8 mouse cellular contexts compared by ENCODE assay signal in the genomic region with DNA sequence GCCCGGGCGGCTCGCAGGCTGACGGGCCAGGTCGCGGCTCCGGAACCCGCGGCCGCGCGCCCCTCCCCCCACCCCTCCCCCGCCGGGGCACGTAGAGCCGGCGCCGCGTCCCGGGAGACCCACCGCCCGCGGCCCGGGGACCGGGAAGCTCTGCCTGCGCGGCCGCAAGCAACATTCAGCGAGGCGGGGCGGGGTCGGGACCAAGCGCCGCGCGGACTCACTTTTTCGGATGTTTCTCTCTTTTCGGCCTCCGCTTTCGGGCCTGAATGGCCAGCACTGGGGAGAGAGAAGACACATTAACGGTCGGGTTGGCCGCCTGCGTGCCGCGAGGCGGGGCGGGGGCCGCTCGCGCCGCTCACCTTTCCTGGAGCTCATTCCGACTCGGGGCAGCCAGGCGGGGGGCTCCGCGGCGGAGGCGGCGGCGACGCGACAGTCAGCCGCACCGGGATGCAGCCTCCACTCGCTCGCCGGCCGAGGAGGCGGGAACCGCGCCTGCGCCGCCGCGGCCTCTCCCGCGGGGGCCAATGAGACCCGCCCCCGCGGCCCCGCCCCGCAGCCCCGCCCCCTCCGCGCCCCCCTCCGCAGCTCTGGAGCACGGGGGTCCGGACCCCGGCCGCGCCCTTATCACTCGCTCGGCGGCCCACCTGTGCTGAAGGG. TPM values are rescaled to one million over a fixed set of nuclear protein-coding genes. Genes with fewer than 3 reads are reported as not detected.
DNase-seq lines count a peak whose midpoint lies in the region; ATAC-seq and TF ChIP-seq lines count a peak whose summit lies in the region.

No protein-coding gene starts in this region.

- H3K4me1 ChIP-seq in hindbrain, embryonic 14.5 days (replicated peaks; ENCODE audit: control insufficient read depth, insufficient read depth, low read length) = peaks cover 7% of the 10 kb centered on the region; the same call in 1 of the 2 replicates

- no peaks in the 10 kb centered on the region for H3K27me3 ChIP-seq in hindbrain, embryonic 14.5 days (ENCODE audit: control insufficient read depth, insufficient read depth, low read length)

- no peaks in the 10 kb centered on the region for H3K9me3 ChIP-seq in hindbrain, embryonic 14.5 days (ENCODE audit: control insufficient read depth, low read length)

- peak; percentile 89 for ATAC-seq in hindbrain, embryonic 14.5 days (ENCODE audit: low FRiP score)
- ATAC-seq in erythroid progenitor cell, adult 5-6 weeks (replicated peaks; ENCODE audit: low FRiP score, poor library complexity, severe bottlenecking) = no peak

- intact Hi-C loops in left cerebral cortex, adult 2 months (cut with DNase I) = loop anchor here (1.0 to 2.0 kb wide), 2 partner anchors 37 to 83 kb away; no protein-coding TSS in a partner anchor

- peak overlapping the region; percentile 98 for H3K4me3 ChIP-seq in hindbrain, embryonic 14.5 days (replicated peaks; ENCODE audit: low read length)
- H3K4me3 ChIP-seq in left cerebral cortex, adult 2 months = peak overlapping the region; percentile 77

- no peaks in the 10 kb centered on the region for H3K36me3 ChIP-seq in hindbrain, embryonic 14.5 days (replicated peaks; ENCODE audit: control insufficient read depth, insufficient read depth)

- WGBS in hindbrain, embryonic 14.5 days = under 1% methylated on average over 58 of the region's 95 CpGs

- peak overlapping the region; percentile 86 for H3K4me2 ChIP-seq in hindbrain, embryonic 14.5 days (replicated peaks)

- peak overlapping the region; percentile 80 for H3K27ac ChIP-seq in hindbrain, embryonic 14.5 days
- H3K27ac ChIP-seq in left cerebral cortex, adult 2 months = peak overlapping the region; percentile 92

- peak; percentile 42 for DNase-seq in T-cell, adult 2 months (ENCODE audit: low spot score)
- DNase-seq in cerebellum, postnatal 10 days = peak; percentile 85 to 90
- DNase-seq in frontal cortex, postnatal 36 days (ENCODE audit: low spot score in 2 of 2) = peak; percentile 57 to 63
- peak; percentile 81 for DNase-seq in hindbrain, embryonic 14.5 days (ENCODE audit: low spot score)
- DNase-seq in left cerebral cortex, adult 2 months (ENCODE audit: extremely low spot score in 1 of 2, low spot score in 2 of 2) = peak; percentile 64 to 68
- peak; percentile 71 to 79 for DNase-seq in lung, postnatal 4 days
- peak; percentile 80 to 85 for DNase-seq in right cerebral cortex, postnatal 10 days (ENCODE audit: low spot score in 2 of 2)

- peak overlapping the region; percentile 80 for H3K9ac ChIP-seq in hindbrain, embryonic 14.5 days

- TF ChIP-seq CTCF in left cerebral cortex, adult 2 months (IDR thresholded peaks at IDR 0.05) = no peak

RNA-seq across cellular contexts. Expression of a gene that starts 8.8 kb away (rescaled TPM):
- polyA plus RNA-seq in hindbrain, embryonic 14.5 days (2014; fragmentation: Nextera tagmentation; extraction: Ambion mirVana) = 110 and 119 TPM in 2 replicates
- total RNA-seq in left cerebral cortex, adult 2 months (2021) = 100 to 1,000 TPM; 179 to 201 TPM
- total RNA-seq in erythroid progenitor cell, adult 5-6 weeks (2015; ENCODE audit: low replicate concordance) = 8.6 and 12.6 TPM in 2 replicates
- 10.1 and 12.8 TPM in 2 replicates for total RNA-seq in erythroid progenitor cell, adult 5-6 weeks (2017; ENCODE audit: low replicate concordance)

Comparison
In these comparisons a context has a peak if more than half of its experiments do, and no peak if none do; other contexts are left out.
1. RNA of a gene that starts 8.8 kb away (total RNA-seq): 179 to 201 TPM in left cerebral cortex, adult 2 months; 8.6 to 12.8 TPM in erythroid progenitor cell, adult 5-6 weeks; every median in the first group is over 10 times any median in the second.
2. Peak in every context shown above with its lines, with median percentiles within 50 percentile points of each other: DNase-seq.